Mouse (Mus musculus) intestine, postnatal 0 days (tissue): ENCODE results near the gene Lmnb2. TPM values are rescaled to one million over a fixed set of nuclear protein-coding genes. Genes with fewer than 3 reads are reported as not detected.

Experiments used
- ATAC-seq: fragments of 200-750 bp; cut with Nextera tagmentation; 2 replicates; pipeline ENCODE4 v1.8.0; 2017; ENCODE audit warnings: mild to moderate bottlenecking, moderate TSS enrichment, moderate library complexity
- H3K27ac ChIP-seq: fragments of 300-500 bp; sonication (generic); 2 replicates; pipeline ENCODE4 v1.5.1; 2014; ENCODE audit warnings: mild to moderate bottlenecking, low read depth, low read length, moderate library complexity
- H3K27me3 ChIP-seq: fragments of 300-500 bp; sonication (generic); replicated peaks from 2 replicates; pipeline ENCODE4 v1.6.1; 2014; ENCODE audit warnings: low read length, mixed read lengths; ENCODE audit not compliant: control insufficient read depth, insufficient read depth
- H3K36me3 ChIP-seq: fragments of 300-500 bp; sonication (generic); 2 replicates; pipeline ENCODE4 v1.6.1; 2014; ENCODE audit warnings: mild to moderate bottlenecking, moderate library complexity; ENCODE audit not compliant: control insufficient read depth, insufficient read depth
- H3K4me1 ChIP-seq: fragments of 300-500 bp; sonication (generic); replicated peaks from 2 replicates; pipeline ENCODE4 v1.6.1; 2014; ENCODE audit warnings: antibody characterized with exemption, low read length, mixed read lengths; ENCODE audit not compliant: control insufficient read depth, insufficient read depth
- H3K4me2 ChIP-seq: fragments of 300-500 bp; sonication (generic); replicated peaks from 2 replicates; pipeline ENCODE4 v1.6.1; 2014; ENCODE audit warnings: low read depth, mild to moderate bottlenecking, moderate library complexity
- H3K4me3 ChIP-seq: fragments of 300-500 bp; sonication (generic); 2 replicates; pipeline ENCODE4 v1.5.1; 2014; ENCODE audit warnings: low read depth, low read length
- H3K9ac ChIP-seq: fragments of 300-500 bp; sonication (generic); 2 replicates; pipeline ENCODE4 v1.6.1; 2014; ENCODE audit warnings: mild to moderate bottlenecking, low read depth, low read length
- H3K9me3 ChIP-seq: fragments of 300-500 bp; sonication (generic); 2 replicates; pipeline ENCODE4 v1.6.1; 2016; ENCODE audit warnings: mixed run types; ENCODE audit not compliant: control insufficient read depth
- CTCF ChIP-seq: sonication (generic); IDR thresholded peaks from 2 replicates; pipeline ENCODE4 v1.5.1; 2016; ENCODE audit warnings: low read depth, mild to moderate bottlenecking, control low read depth, antibody characterized with exemption, moderate library complexity
- WGBS: fragments of 180-500 bp; shearing (Covaris S2); extraction: QIAGEN DNeasy Blood & Tissue Kit; methylation state at CpG from one replicate; pipeline ENCODE4 v1.1.7; 2014; 5-methylcytosine and 5-hydroxymethylcytosine counted together
- polyA plus RNA-seq: library from polyadenylated mRNA; unstranded; fragments of >200 nt; fragmentation: Nextera tagmentation; extraction: Ambion mirVana; gene quantifications from 2 replicates; pipeline ENCODE4 v1.2.1, GENCODE M21; 2015

Lmnb2 gene
- polyA plus RNA-seq, 1 experiment from 2014 or later: 12.9 TPM

DNA sequence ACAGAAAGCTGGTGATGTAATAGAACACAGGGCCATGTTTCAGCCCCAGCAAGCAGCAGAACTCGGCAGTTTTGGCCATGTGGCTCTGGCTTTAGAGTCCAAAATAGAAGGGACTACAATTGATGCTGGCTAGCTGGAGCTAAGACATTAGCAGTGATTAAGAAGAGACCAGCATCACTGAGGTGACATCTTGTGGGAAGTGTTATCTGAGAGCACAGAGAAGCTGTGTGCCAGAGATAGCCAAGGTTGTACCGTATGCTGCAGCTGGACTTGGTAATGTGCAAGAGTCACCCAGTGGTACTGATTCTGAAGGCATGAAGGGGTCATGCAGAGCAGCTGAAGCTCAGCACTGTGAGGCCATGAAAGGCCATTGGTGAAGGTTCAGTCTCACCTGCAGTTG lies 2.8 kb downstream of the Lmnb2 start:
- H3K27ac ChIP-seq: peak overlapping the region; percentile 78; the same call in 1 of the 2 replicates
- no peak overlapping the region for H3K9ac ChIP-seq
- ATAC-seq: no peak
- peaks cover 3% of the 10 kb centered on the region; the same call in 1 of the 2 replicates for H3K36me3 ChIP-seq
- no peak overlapping the region for H3K4me3 ChIP-seq
- H3K9me3 ChIP-seq: no peaks in the 10 kb centered on the region
- TF ChIP-seq CTCF: no peak
- H3K4me2 ChIP-seq: no peak overlapping the region
- no peaks in the 10 kb centered on the region for H3K27me3 ChIP-seq
- H3K4me1 ChIP-seq: peaks cover 6% of the 10 kb centered on the region; the same call in 1 of the 2 replicates
- WGBS: 71% methylated on average over 2 of the region's 2 CpGs

- 37% methylated on average over 5 of the region's 5 CpGs for WGBS
- Histone ChIP-seq H3K9ac (no peak overlapping the region), H3K4me1 (peaks cover 6% of the 10 kb centered on the region; the same call in 1 of the 2 replicates), H3K27me3 (no peaks in the 10 kb centered on the region), H3K27ac (peak overlapping the region; percentile 78), H3K36me3 (peaks cover 14% of the 10 kb centered on the region), H3K9me3 (no peaks in the 10 kb centered on the region), H3K4me3 (no peak overlapping the region), H3K4me2 (peak overlapping the region; percentile 35)
- ATAC-seq: peak; percentile 86
- peak; percentile 47 for TF ChIP-seq CTCF
Measured at GRCm38 (mm10) chr10:80914253-80914656, 3.8 kb downstream of the Lmnb2 start.

DNA sequence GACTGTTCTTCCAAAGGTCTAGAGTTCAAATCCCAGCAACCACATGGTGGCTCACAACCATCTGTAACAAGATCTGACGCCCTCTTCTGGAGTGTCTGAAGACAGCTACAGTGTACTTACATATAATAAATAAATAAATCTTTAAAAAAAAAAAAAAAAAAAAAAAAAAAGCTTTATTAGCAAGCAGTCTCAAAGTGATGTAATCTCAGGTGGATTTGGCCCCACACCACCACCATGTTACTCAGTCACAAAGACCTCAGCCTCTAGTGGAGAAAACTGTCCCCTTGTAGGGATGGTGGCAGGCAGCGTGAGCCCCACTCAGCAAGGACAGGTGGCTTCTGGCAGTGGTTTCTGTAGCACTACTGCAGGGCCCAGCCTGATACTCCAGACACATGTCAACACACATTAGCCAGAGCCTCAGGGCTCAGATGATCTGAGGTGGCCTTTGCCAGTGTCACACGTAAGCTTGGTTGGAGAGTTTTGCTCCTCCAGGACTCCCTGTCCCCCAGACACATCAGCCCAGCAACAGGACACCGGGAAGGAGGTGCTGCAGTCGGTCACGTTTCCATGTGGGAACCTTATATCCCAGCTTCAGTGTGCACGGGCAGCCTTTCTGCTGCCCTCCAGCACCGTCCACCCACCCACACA lies 4.6 kb downstream of the Lmnb2 start:
- no peak overlapping the region for H3K4me3 ChIP-seq
- no peaks in the 10 kb centered on the region for H3K9me3 ChIP-seq
- ATAC-seq: no peak
- H3K27me3 ChIP-seq: no peaks in the 10 kb centered on the region
- TF ChIP-seq CTCF: no peak
- WGBS: 86% methylated on average over 7 of the region's 8 CpGs
- peak overlapping the region; percentile 78 for H3K27ac ChIP-seq
- peaks cover 21% of the 10 kb centered on the region for H3K36me3 ChIP-seq
- peak overlapping the region; percentile 35 for H3K4me2 ChIP-seq
- no peak overlapping the region for H3K9ac ChIP-seq
- H3K4me1 ChIP-seq: peaks cover 6% of the 10 kb centered on the region; the same call in 1 of the 2 replicates

- H3K27me3 ChIP-seq: no peaks in the 10 kb centered on the region
- H3K9ac ChIP-seq: no peak overlapping the region
- no peak overlapping the region for H3K27ac ChIP-seq
- H3K4me3 ChIP-seq: no peak overlapping the region
- no peak for ATAC-seq
- H3K9me3 ChIP-seq: no peaks in the 10 kb centered on the region
- peaks cover 6% of the 10 kb centered on the region; the same call in 1 of the 2 replicates for H3K4me1 ChIP-seq
- H3K36me3 ChIP-seq: peaks cover 31% of the 10 kb centered on the region
- no peak overlapping the region for H3K4me2 ChIP-seq
- no peak for TF ChIP-seq CTCF
Measured at GRCm38 (mm10) chr10:80911891-80912290, 6.2 kb downstream of the Lmnb2 start.

DNA sequence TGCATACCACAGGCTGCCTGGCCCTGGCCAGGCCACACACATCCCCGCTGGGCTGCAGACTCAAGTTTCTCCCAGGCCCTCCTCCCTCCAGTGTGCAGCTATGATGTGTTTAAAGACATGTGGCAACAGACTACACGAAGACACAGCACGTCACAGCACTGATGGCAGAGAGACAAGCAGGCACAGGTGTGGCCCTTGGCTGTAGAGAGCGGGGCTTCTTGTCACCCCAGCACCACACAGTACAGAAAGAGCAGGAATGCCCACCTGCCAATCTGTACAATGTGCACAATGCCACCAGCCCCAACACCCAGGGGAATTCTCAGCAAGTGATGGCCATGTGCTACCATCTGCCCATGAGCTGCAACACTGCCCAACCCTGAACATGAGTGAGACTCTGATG lies 6.7 kb downstream of the Lmnb2 start:
- Histone ChIP-seq H3K4me1 (peaks cover 4% of the 10 kb centered on the region; the same call in 1 of the 2 replicates), H3K4me3 (no peak overlapping the region), H3K36me3 (peaks cover 31% of the 10 kb centered on the region), H3K27ac (no peak overlapping the region), H3K9me3 (no peaks in the 10 kb centered on the region), H3K9ac (no peak overlapping the region), H3K4me2 (no peak overlapping the region), H3K27me3 (no peaks in the 10 kb centered on the region)
- no peak for TF ChIP-seq CTCF
- ATAC-seq: no peak
- 96% methylated on average over 4 of the region's 4 CpGs for WGBS

DNA sequence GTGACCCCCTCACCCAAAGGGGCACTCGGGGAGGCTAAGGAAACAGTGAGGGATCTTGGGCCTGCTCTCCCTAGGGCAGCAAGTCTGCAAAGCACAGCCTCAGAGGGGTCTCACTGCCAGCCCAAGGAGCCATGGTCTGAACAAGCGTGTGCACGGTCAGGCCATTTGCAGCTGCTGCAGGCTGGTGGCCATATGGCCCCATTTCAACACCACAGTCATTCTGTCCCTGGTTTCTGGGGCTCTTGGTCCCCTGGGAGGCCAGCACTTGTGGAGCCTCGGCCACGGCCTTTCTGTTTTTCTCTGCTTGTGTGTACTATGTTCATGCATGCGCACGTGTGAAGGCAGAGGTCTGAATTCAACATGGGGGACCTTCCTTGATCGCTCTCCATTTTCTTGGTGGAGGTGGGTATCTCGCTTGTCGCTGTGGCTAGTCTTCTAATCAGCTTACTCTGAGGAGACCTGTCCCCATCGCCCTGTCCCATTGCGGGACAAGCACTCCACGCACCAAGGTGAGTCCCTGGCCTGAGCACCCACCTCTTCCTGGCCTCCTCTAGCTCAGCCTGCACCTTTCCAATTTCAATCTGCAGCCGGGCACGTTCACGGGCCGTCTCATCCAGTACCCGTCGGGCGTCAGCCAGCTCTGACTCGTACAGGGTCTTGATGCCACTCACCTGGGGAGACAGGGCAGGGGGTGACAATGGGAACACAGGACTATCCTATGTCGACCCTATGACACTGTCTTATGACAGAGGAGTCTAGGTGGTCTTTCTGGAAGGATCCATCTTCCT lies 8.5 kb downstream of the Lmnb2 start:
- no peak for TF ChIP-seq CTCF
- H3K27me3 ChIP-seq: no peaks in the 10 kb centered on the region
- H3K9ac ChIP-seq: no peak overlapping the region
- H3K36me3 ChIP-seq: peaks cover 44% of the 10 kb centered on the region
- no peaks in the 10 kb centered on the region for H3K9me3 ChIP-seq
- WGBS: 94% methylated on average over 22 of the region's 22 CpGs
- H3K27ac ChIP-seq: no peak overlapping the region
- ATAC-seq: no peak
- H3K4me3 ChIP-seq: no peak overlapping the region
- no peaks in the 10 kb centered on the region; the same call in 1 of the 2 replicates for H3K4me1 ChIP-seq
- no peak overlapping the region for H3K4me2 ChIP-seq
